18 mouse cellular contexts compared by ENCODE assay signal in genomic region chr6:141408758-141409157, GRCm38 (mm10).
DNase-seq lines count a peak whose midpoint lies in the region; ATAC-seq lines count a peak whose summit lies in the region.
"Had no signal": no experiment of that assay in that cellular context is flagged by ENCODE, and none has a peak within 500 bp of the region (broad histone marks: within the 10 kb centered on the region; RNA-seq: fewer than 3 reads in every experiment).

No protein-coding gene starts in this region.

- intact Hi-C loops in heart, postnatal 14 days (cut with DNase I), result no loop called here

- peak; percentile 16 to 18 for DNase-seq in cerebellum, postnatal 14 days
- no peak for DNase-seq in cerebellum, adult 9-11 months
- peak; percentile 59 for DNase-seq in heart, adult 8-10 months (ENCODE audit: low spot score)
- DNase-seq in heart, postnatal 4 days, result no peak
- peak; percentile 35 for DNase-seq in brain, adult 2 months (ENCODE audit: low read depth, low spot score)
- DNase-seq in heart, postnatal 14 days, result peak; percentile 16 to 22
- DNase-seq: cerebellum, adult 9-10 months; embryo, embryonic 11 days; forebrain, postnatal 0 days; liver, postnatal 0 days; lung, postnatal 14 days; thymus, postnatal 25 days had no signal

- no peak for ATAC-seq in CD4-positive, CD25-positive, alpha-beta regulatory T cell, adult 4 months
- ATAC-seq in granulocyte monocyte progenitor cell, adult 5-6 weeks (replicated peaks; ENCODE audit: poor library complexity, severe bottlenecking), result no peak
- ATAC-seq: forebrain, postnatal 0 days; hindbrain, embryonic 16.5 days; intestine, postnatal 0 days; liver, postnatal 0 days; midbrain, embryonic 13.5 days; Patski had no signal

Comparison
In these comparisons a context has a peak if more than half of its experiments do, and no peak if none do; other contexts are left out.
1. DNase-seq: peak in cerebellum, postnatal 14 days (2 of 2), heart, adult 8-10 months (single experiment), brain, adult 2 months (single experiment) and heart, postnatal 14 days (2 of 2); none in cerebellum, adult 9-11 months (single experiment) and heart, postnatal 4 days (single experiment).